Mouse (Mus musculus) heart, adult 10 weeks (tissue): ENCODE results near the gene Notch2. TPM values are rescaled to one million over a fixed set of nuclear protein-coding genes. Genes with fewer than 3 reads are reported as not detected.

Experiments used
- polyA plus RNA-seq: library from polyadenylated mRNA; stranded (reverse); fragments of 350-450 nt; fragmentation: Illumina TruSeq; extraction: RNeasy Lipid Tissue Mini Kit (QIAGEN cat#74804); gene quantifications from one replicate; pipeline ENCODE4 v1.2.3, GENCODE M21; 2014; ENCODE audit warnings: low read depth, low replicate concordance

Notch2 gene
- polyA plus RNA-seq: 8.0 TPM

GRCm38 (mm10) chr3:98013401-98014281 lies at the start of gene Notch2:
TSS of gene Notch2 (plus strand) at chr3:98013527.

GRCm38 (mm10) chr3:98160330-98160729 lies 147.0 kb downstream of the Notch2 start, which contains the start of gene Adam30:
TSS of gene Adam30 (plus strand) at chr3:98160630.

Other genes with a start within 250 kb of the Notch2 start
- gene Pde4dip, start 124.8 kb upstream of the Notch2 start, polyA plus RNA-seq: 1,510 TPM
- gene Sec22b, start 112.3 kb upstream of the Notch2 start, polyA plus RNA-seq: 39.2 TPM
- not detected for gene Adam30, start 147.1 kb downstream of the Notch2 start, polyA plus RNA-seq
- not detected for gene Reg4, start 208.6 kb downstream of the Notch2 start, polyA plus RNA-seq